In the genomic region with DNA sequence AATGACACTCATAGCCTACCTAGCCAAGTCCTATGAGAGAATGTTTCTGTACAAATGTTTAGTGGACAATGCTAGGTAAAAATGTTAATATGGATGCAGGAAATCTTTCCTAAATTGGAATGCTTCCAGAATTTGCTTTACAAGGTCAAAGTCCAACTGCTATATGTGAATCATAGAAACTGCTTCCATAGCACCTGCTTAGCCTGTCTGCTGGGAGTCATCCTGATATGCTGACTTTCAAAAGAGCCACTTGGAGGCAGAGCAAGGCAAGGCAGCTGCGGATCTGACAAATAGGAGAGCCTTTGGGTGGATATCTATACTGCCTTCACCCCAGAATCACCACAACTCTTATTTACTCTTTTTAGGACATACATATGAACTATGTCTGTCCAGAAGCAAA, we compare ENCODE assay signal across 19 mouse cellular contexts.
"Had no signal": no experiment of that assay in that cellular context is flagged by ENCODE, and none has a peak within 500 bp of the region (broad histone marks: within the 10 kb centered on the region; RNA-seq: fewer than 3 reads in every experiment).

No protein-coding gene starts in this region.

- H3K9ac ChIP-seq: liver, embryonic 15.5 days; liver, postnatal 0 days; lung, embryonic 14.5 days; midbrain, embryonic 12.5 days; neural tube, embryonic 13.5 days; neural tube, embryonic 15.5 days had no signal

- ATAC-seq: liver, postnatal 0 days; midbrain, embryonic 16.5 days had no signal

- H3K4me2 ChIP-seq: liver, embryonic 15.5 days; lung, embryonic 14.5 days; midbrain, embryonic 12.5 days; neural tube, embryonic 13.5 days; neural tube, embryonic 15.5 days had no signal

- H3K4me3 ChIP-seq: liver, embryonic 15.5 days; midbrain, embryonic 10.5 days; midbrain, embryonic 12.5 days; myocyte; neural tube, embryonic 13.5 days; neural tube, embryonic 15.5 days had no signal

- DNase-seq: liver, postnatal 0 days; lung, embryonic 14.5 days; lung, postnatal 10 days; lung, postnatal 4 days; midbrain, embryonic 14.5 days; retina, postnatal 1 day; right cerebral cortex, adult 18-20 months; right cerebral cortex, postnatal 25 days; right cerebral cortex, postnatal 4 days; spleen, adult 18-20 months; thymus, adult 2 months; thymus, postnatal 25 days had no signal

- H3K27ac ChIP-seq: liver, embryonic 15.5 days; midbrain, embryonic 10.5 days; midbrain, embryonic 12.5 days; neural tube, embryonic 13.5 days; neural tube, embryonic 15.5 days had no signal

- H3K9me3 ChIP-seq: liver, embryonic 15.5 days; midbrain, embryonic 10.5 days; midbrain, embryonic 12.5 days; neural tube, embryonic 13.5 days; neural tube, embryonic 15.5 days had no signal

- H3K4me1 ChIP-seq: liver, embryonic 15.5 days; midbrain, embryonic 10.5 days; midbrain, embryonic 12.5 days; neural tube, embryonic 13.5 days; neural tube, embryonic 15.5 days had no signal

- H3K36me3 ChIP-seq: liver, embryonic 15.5 days; midbrain, embryonic 10.5 days; midbrain, embryonic 12.5 days; neural tube, embryonic 13.5 days; neural tube, embryonic 15.5 days had no signal

- H3K27me3 ChIP-seq: liver, embryonic 15.5 days; midbrain, embryonic 12.5 days; neural tube, embryonic 13.5 days; neural tube, embryonic 15.5 days had no signal
